Mouse (Mus musculus): ENCODE data around the gene Cgas. TPM values are rescaled to one million over a fixed set of nuclear protein-coding genes. Genes with fewer than 3 reads are reported as not detected.

Cgas gene
- polyA plus RNA-seq, 1 experiment = 0.36 TPM

- Histone ChIP-seq H3K36me3 (ENCODE audit: control insufficient read depth, insufficient read depth, low read length) (no peaks in the 10 kb centered on the region), H3K4me3 (ENCODE audit: insufficient read depth, low read depth, low read length) (no peak overlapping the region), H3K27ac (ENCODE audit: insufficient read depth, low read depth, low read length) (no peak overlapping the region), H3K27me3 (replicated peaks; ENCODE audit: control insufficient read depth, insufficient read depth, low read length) (no peaks in the 10 kb centered on the region), H3K4me1 (ENCODE audit: control insufficient read depth, insufficient read depth, low read length) (no peaks in the 10 kb centered on the region)
- DNase-seq = no peak
- TF ChIP-seq POLR2A (IDR thresholded peaks at IDR 0.05; ENCODE audit: low read depth, low read length) (no peak), CTCF (conservative IDR thresholded peaks at IDR 0.05; ENCODE audit: insufficient read depth, insufficient read length, low read depth, low read length) (peak; percentile 35)
- 86% methylated on average over 5 of the region's 5 CpGs for WGBS
Observed at GRCm38 (mm10) chr9:78432471-78432870, 10.6 kb downstream of the Cgas start.

- TF ChIP-seq POLR2A (IDR thresholded peaks at IDR 0.05; ENCODE audit: low read depth, low read length) (no peak), CTCF (conservative IDR thresholded peaks at IDR 0.05; ENCODE audit: insufficient read depth, insufficient read length, low read depth, low read length) (no peak)
- Histone ChIP-seq H3K4me3 (ENCODE audit: insufficient read depth, low read depth, low read length) (no peak overlapping the region), H3K27ac (ENCODE audit: insufficient read depth, low read depth, low read length) (no peak overlapping the region), H3K27me3 (replicated peaks; ENCODE audit: control insufficient read depth, insufficient read depth, low read length) (no peaks in the 10 kb centered on the region), H3K4me1 (ENCODE audit: control insufficient read depth, insufficient read depth, low read length) (no peaks in the 10 kb centered on the region), H3K36me3 (ENCODE audit: control insufficient read depth, insufficient read depth, low read length) (no peaks in the 10 kb centered on the region)
- no peak for DNase-seq
- 76% methylated on average over 6 of the region's 6 CpGs for WGBS
Observed at GRCm38 (mm10) chr9:78430486-78430885, 12.6 kb downstream of the Cgas start.

DNA sequence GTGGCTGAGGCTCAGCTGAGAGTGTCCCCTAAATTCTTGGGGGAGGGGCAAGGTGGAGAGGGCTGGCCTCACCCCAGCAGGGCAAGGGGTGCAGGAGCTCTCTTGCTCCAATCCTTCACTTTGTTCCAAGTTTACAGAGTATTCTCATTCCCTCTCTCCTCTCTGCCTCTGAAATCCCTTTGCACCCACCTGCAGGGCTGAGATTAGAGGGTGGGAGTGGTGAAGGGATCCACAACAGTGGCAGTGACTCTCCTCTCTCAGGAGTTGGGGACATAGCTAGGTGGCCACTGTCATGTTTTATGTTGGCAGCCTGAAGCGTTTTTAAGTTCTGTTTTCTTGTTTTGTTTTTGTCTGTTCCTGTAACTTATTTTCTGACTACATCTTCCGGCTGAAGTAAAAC lies 13.5 kb downstream of the Cgas start:
- Histone ChIP-seq H3K36me3 (ENCODE audit: control insufficient read depth, insufficient read depth, low read length) (no peaks in the 10 kb centered on the region), H3K4me1 (ENCODE audit: control insufficient read depth, insufficient read depth, low read length) (no peaks in the 10 kb centered on the region), H3K27me3 (replicated peaks; ENCODE audit: control insufficient read depth, insufficient read depth, low read length) (no peaks in the 10 kb centered on the region), H3K4me3 (ENCODE audit: insufficient read depth, low read depth, low read length) (no peak overlapping the region), H3K27ac (ENCODE audit: insufficient read depth, low read depth, low read length) (no peak overlapping the region)
- 66% methylated on average over 2 of the region's 2 CpGs for WGBS
- TF ChIP-seq CTCF (conservative IDR thresholded peaks at IDR 0.05; ENCODE audit: insufficient read depth, insufficient read length, low read depth, low read length) (no peak), POLR2A (IDR thresholded peaks at IDR 0.05; ENCODE audit: low read depth, low read length) (no peak)
- DNase-seq = no peak

DNA sequence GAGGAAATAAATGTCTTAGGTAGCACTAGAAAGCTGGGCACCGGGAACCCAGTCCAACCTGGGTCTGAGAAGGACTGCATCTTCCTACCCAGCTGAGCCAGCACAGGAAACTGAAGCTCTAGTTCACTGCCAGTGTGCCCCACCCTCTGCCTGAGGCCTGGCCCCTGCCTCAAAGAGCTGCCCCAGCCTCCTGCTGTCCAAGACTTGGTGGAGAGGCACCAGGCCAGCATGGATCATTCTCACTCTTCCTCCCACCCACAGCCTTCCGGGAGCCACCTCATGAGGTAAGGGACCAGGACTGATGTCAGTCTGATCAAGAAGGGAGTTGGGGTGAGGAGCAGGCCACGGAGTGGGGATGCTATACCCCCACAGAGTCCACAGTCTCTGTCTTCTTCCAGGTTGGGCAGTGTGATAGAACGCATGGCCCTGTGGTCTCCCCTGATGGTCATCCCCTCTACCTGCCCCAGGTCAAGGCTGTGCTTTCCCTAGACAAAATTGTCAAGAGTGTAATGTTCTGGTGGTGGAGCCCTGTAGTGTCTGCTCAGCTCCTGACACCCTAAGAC lies 14.1 kb downstream of the Cgas start:
- Histone ChIP-seq H3K4me1 (ENCODE audit: control insufficient read depth, insufficient read depth, low read length) (no peaks in the 10 kb centered on the region), H3K4me3 (ENCODE audit: insufficient read depth, low read depth, low read length) (no peak overlapping the region), H3K36me3 (ENCODE audit: control insufficient read depth, insufficient read depth, low read length) (no peaks in the 10 kb centered on the region), H3K27ac (ENCODE audit: insufficient read depth, low read depth, low read length) (no peak overlapping the region), H3K27me3 (replicated peaks; ENCODE audit: control insufficient read depth, insufficient read depth, low read length) (no peaks in the 10 kb centered on the region)
- 87% methylated on average over 4 of the region's 4 CpGs for WGBS
- no peak for DNase-seq
- TF ChIP-seq CTCF (conservative IDR thresholded peaks at IDR 0.05; ENCODE audit: insufficient read depth, insufficient read length, low read depth, low read length) = no peak
- no peak for TF ChIP-seq POLR2A (IDR thresholded peaks at IDR 0.05; ENCODE audit: low read depth, low read length)

DNA sequence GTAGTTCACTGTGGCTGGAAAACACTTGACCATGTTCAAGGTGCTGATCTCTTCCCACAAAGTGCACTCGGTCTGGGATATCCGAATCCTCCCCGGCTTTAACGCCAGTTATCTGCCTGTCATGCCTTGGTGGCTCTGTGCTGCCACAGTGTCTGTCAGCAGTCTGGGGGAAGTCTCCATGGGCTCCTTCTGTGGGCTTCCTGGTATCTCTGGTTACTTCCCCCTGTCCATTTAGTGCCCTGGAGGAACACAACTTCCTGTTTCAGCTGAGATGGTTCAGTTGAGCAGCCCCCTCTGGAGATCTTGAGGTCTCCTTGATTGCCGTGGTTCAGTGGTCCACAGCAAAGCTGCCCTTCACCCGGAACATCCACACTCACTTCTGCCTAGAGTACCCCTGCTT lies 14.9 kb downstream of the Cgas start:
- WGBS = 70% methylated on average over 6 of the region's 6 CpGs
- Histone ChIP-seq H3K36me3 (ENCODE audit: control insufficient read depth, insufficient read depth, low read length) (no peaks in the 10 kb centered on the region), H3K27ac (ENCODE audit: insufficient read depth, low read depth, low read length) (no peak overlapping the region), H3K4me3 (ENCODE audit: insufficient read depth, low read depth, low read length) (no peak overlapping the region), H3K27me3 (replicated peaks; ENCODE audit: control insufficient read depth, insufficient read depth, low read length) (no peaks in the 10 kb centered on the region), H3K4me1 (ENCODE audit: control insufficient read depth, insufficient read depth, low read length) (no peaks in the 10 kb centered on the region)
- TF ChIP-seq CTCF (conservative IDR thresholded peaks at IDR 0.05; ENCODE audit: insufficient read depth, insufficient read length, low read depth, low read length) (no peak), POLR2A (IDR thresholded peaks at IDR 0.05; ENCODE audit: low read depth, low read length) (no peak)
- DNase-seq = no peak

- no peaks in the 10 kb centered on the region for H3K4me1 ChIP-seq (ENCODE audit: control insufficient read depth, insufficient read depth, low read length)
- DNase-seq = no peak
- 23% methylated on average over 27 of the region's 27 CpGs for WGBS
- H3K27me3 ChIP-seq (replicated peaks; ENCODE audit: control insufficient read depth, insufficient read depth, low read length) = no peaks in the 10 kb centered on the region
- H3K4me3 ChIP-seq (ENCODE audit: insufficient read depth, low read depth, low read length) = peak overlapping the region; percentile 31
- no peak for TF ChIP-seq CTCF (conservative IDR thresholded peaks at IDR 0.05; ENCODE audit: insufficient read depth, insufficient read length, low read depth, low read length)
- H3K36me3 ChIP-seq (ENCODE audit: control insufficient read depth, insufficient read depth, low read length) = no peaks in the 10 kb centered on the region
- H3K27ac ChIP-seq (ENCODE audit: insufficient read depth, low read depth, low read length) = no peak overlapping the region
Observed at GRCm38 (mm10) chr9:78427362-78427781, 15.7 kb downstream of the Cgas start.

DNA sequence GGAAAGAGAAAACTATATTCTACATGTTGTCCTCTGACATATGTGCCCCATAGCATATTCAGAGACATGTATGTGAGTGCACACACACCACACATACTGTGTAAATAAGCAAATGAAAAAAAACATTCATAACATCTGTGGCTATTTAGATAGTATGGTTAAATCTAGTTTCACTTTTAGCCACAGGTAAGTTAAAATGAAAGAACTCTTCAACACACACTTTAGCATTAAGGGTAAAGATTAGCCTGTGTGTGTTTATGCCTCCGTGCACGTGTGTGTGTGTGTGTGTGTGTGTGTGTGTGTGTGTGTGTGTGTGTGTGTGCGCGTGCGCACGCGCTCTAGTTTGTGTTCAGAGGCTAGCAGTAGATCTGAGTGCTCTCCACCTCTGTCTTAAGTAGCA lies 41.4 kb downstream of the Cgas start:
- 91% methylated on average over 7 of the region's 7 CpGs for WGBS
- no peaks in the 10 kb centered on the region for H3K4me1 ChIP-seq (ENCODE audit: control insufficient read depth, insufficient read depth, low read length)
- no peak overlapping the region for H3K27ac ChIP-seq (ENCODE audit: insufficient read depth, low read depth, low read length)
- peaks cover 1% of the 10 kb centered on the region for H3K27me3 ChIP-seq (replicated peaks; ENCODE audit: control insufficient read depth, insufficient read depth, low read length)
- TF ChIP-seq POLR2A (IDR thresholded peaks at IDR 0.05; ENCODE audit: low read depth, low read length) (no peak), CTCF (conservative IDR thresholded peaks at IDR 0.05; ENCODE audit: insufficient read depth, insufficient read length, low read depth, low read length) (no peak)
- no peaks in the 10 kb centered on the region for H3K36me3 ChIP-seq (ENCODE audit: control insufficient read depth, insufficient read depth, low read length)
- DNase-seq = no peak
- H3K4me3 ChIP-seq (ENCODE audit: insufficient read depth, low read depth, low read length) = no peak overlapping the region

All from kidney, adult 2 months (tissue).